Mouse (Mus musculus) limb, embryonic 13.5 days (tissue): Measurements from ENCODE around the gene Lmtk3. TPM values are rescaled to one million over a fixed set of nuclear protein-coding genes. Genes with fewer than 3 reads are reported as not detected.
A peak's percentile ranks its signal among the peaks of the same experiment; 100 is the strongest.

ENCODE experiments used
- ATAC-seq: fragments of 200-750 bp; cut with Nextera tagmentation; 2 replicates; pipeline ENCODE4 v1.8.0; 2017; ENCODE audit warnings: low read depth, moderate number of reproducible peaks, moderate TSS enrichment; ENCODE audit not compliant: low FRiP score
- H3K27ac ChIP-seq: fragments of 300-500 bp; sonication (generic); 2 replicates; pipeline ENCODE4 v1.5.1; 2015; ENCODE audit warnings: inconsistent platforms, mild to moderate bottlenecking, moderate library complexity
- H3K27me3 ChIP-seq: fragments of 300-500 bp; sonication (generic); 2 replicates; pipeline ENCODE4 v1.6.1; 2015; ENCODE audit warnings: mild to moderate bottlenecking, inconsistent platforms
- H3K36me3 ChIP-seq: fragments of 300-500 bp; sonication (generic); 2 replicates; pipeline ENCODE4 v1.6.1; 2015; ENCODE audit warnings: inconsistent platforms, mild to moderate bottlenecking, moderate library complexity
- H3K4me1 ChIP-seq: fragments of 300-500 bp; sonication (generic); 2 replicates; pipeline ENCODE4 v1.6.1; 2015; ENCODE audit warnings: inconsistent platforms
- H3K4me2 ChIP-seq: fragments of 300-500 bp; sonication (generic); replicated peaks from 2 replicates; pipeline ENCODE4 v1.6.1; 2015; ENCODE audit warnings: inconsistent platforms, mild to moderate bottlenecking, moderate library complexity
- H3K4me3 ChIP-seq: fragments of 300-500 bp; sonication (generic); 2 replicates; pipeline ENCODE4 v1.5.1; 2015; ENCODE audit warnings: moderate library complexity, mild to moderate bottlenecking, inconsistent platforms
- H3K9ac ChIP-seq: fragments of 300-500 bp; sonication (generic); 2 replicates; pipeline ENCODE4 v1.6.1; 2015; ENCODE audit warnings: mild to moderate bottlenecking, inconsistent platforms
- H3K9me3 ChIP-seq: fragments of 300-500 bp; sonication (generic); 2 replicates; pipeline ENCODE4 v1.6.1; 2016; ENCODE audit warnings: inconsistent platforms
- WGBS: fragments of 180-500 bp; shearing (Covaris S2); methylation state at CpG from one replicate; pipeline ENCODE4 v1.1.7; 2015; 5-methylcytosine and 5-hydroxymethylcytosine counted together
- polyA plus RNA-seq: library from polyadenylated mRNA; unstranded; fragments of >200 nt; fragmentation: Nextera tagmentation; extraction: Ambion mirVana; gene quantifications from 2 replicates; pipeline ENCODE4 v1.2.1, GENCODE M21; 2015

The Lmtk3 gene
- polyA plus RNA-seq, 1 experiment from 2014 or later, result 4.9 TPM

GRCm38 (mm10) chr7:45798511-45798836, 14.9 kb downstream of the Lmtk3 start:
- no peak for ATAC-seq
- H3K9me3 ChIP-seq, result no peaks in the 10 kb centered on the region
- H3K4me1 ChIP-seq, result peaks cover 31% of the 10 kb centered on the region
- H3K4me2 ChIP-seq, result peak overlapping the region; percentile 89
- H3K27ac ChIP-seq, result no peak overlapping the region
- WGBS, result 3% methylated on average over 19 of the region's 19 CpGs
- H3K27me3 ChIP-seq, result peaks cover 37% of the 10 kb centered on the region
- peaks cover 48% of the 10 kb centered on the region for H3K36me3 ChIP-seq
- H3K4me3 ChIP-seq, result peak overlapping the region; percentile 47
- peak overlapping the region; percentile 73 for H3K9ac ChIP-seq

GRCm38 (mm10) chr7:45798931-45799330, 15.4 kb downstream of the Lmtk3 start:
- H3K36me3 ChIP-seq, result peaks cover 48% of the 10 kb centered on the region
- ATAC-seq, result no peak
- peaks cover 37% of the 10 kb centered on the region for H3K27me3 ChIP-seq
- peak overlapping the region; percentile 89 for H3K4me2 ChIP-seq
- no peak overlapping the region for H3K27ac ChIP-seq
- WGBS, result 60% methylated on average over 7 of the region's 7 CpGs
- no peaks in the 10 kb centered on the region for H3K9me3 ChIP-seq
- peak overlapping the region; percentile 47; the same call in 1 of the 2 replicates for H3K4me3 ChIP-seq
- peaks cover 31% of the 10 kb centered on the region for H3K4me1 ChIP-seq
- no peak overlapping the region for H3K9ac ChIP-seq

- Histone ChIP-seq H3K27me3 (peaks cover 37% of the 10 kb centered on the region), H3K27ac (no peak overlapping the region), H3K9ac (no peak overlapping the region), H3K4me3 (no peak overlapping the region), H3K4me2 (peak overlapping the region; percentile 49), H3K9me3 (no peaks in the 10 kb centered on the region), H3K4me1 (peaks cover 31% of the 10 kb centered on the region), H3K36me3 (peaks cover 39% of the 10 kb centered on the region)
- WGBS, result 38% methylated on average over 7 of the region's 7 CpGs
- no peak for ATAC-seq
Observed at GRCm38 (mm10) chr7:45800001-45800400, 16.5 kb downstream of the Lmtk3 start.

- H3K4me3 ChIP-seq, result peak overlapping the region; percentile 20
- no peak for ATAC-seq
- no peaks in the 10 kb centered on the region for H3K9me3 ChIP-seq
Observed at GRCm38 (mm10) chr7:45800546-45801204, 17.1 kb downstream of the Lmtk3 start.

GRCm38 (mm10) chr7:45801348-45801747, 17.8 kb downstream of the Lmtk3 start:
- Histone ChIP-seq H3K27ac (no peak overlapping the region), H3K4me2 (peak overlapping the region; percentile 49), H3K27me3 (peaks cover 33% of the 10 kb centered on the region), H3K36me3 (peaks cover 32% of the 10 kb centered on the region), H3K9ac (no peak overlapping the region), H3K4me1 (peaks cover 31% of the 10 kb centered on the region), H3K9me3 (no peaks in the 10 kb centered on the region), H3K4me3 (no peak overlapping the region; the same call in 1 of the 2 replicates)
- ATAC-seq, result peak; percentile 38; the same call in 1 of the 2 replicates
- WGBS, result 2% methylated on average over 12 of the region's 12 CpGs

More at GRCm38 (mm10) chr7:45800546-45801204, 17.1 kb downstream of the Lmtk3 start:
- Histone ChIP-seq H3K27ac (no peak overlapping the region), H3K4me1 (peaks cover 31% of the 10 kb centered on the region), H3K9ac (no peak overlapping the region), H3K4me2 (peak overlapping the region; percentile 49), H3K27me3 (peaks cover 37% of the 10 kb centered on the region), H3K36me3 (peaks cover 32% of the 10 kb centered on the region)
- WGBS, result 17% methylated on average over 23 of the region's 25 CpGs

- Histone ChIP-seq H3K27ac (no peak overlapping the region), H3K9ac (no peak overlapping the region), H3K36me3 (peaks cover 41% of the 10 kb centered on the region), H3K4me2 (no peak overlapping the region), H3K4me3 (no peak overlapping the region), H3K9me3 (no peaks in the 10 kb centered on the region), H3K4me1 (peaks cover 26% of the 10 kb centered on the region), H3K27me3 (peaks cover 21% of the 10 kb centered on the region)
- ATAC-seq, result no peak
- 83% methylated on average over 6 of the region's 6 CpGs for WGBS
Observed at GRCm38 (mm10) chr7:45802551-45802950, 19.0 kb downstream of the Lmtk3 start.

GRCm38 (mm10) chr7:45805941-45806340, 22.4 kb downstream of the Lmtk3 start:
- Histone ChIP-seq H3K4me1 (peaks cover 2% of the 10 kb centered on the region; the same call in 1 of the 2 replicates), H3K27me3 (no peaks in the 10 kb centered on the region), H3K4me2 (no peak overlapping the region), H3K4me3 (no peak overlapping the region), H3K9ac (no peak overlapping the region), H3K9me3 (no peaks in the 10 kb centered on the region), H3K36me3 (peaks cover 75% of the 10 kb centered on the region), H3K27ac (no peak overlapping the region)
- WGBS, result 62% methylated on average over 5 of the region's 5 CpGs
- ATAC-seq, result no peak

- 46% methylated on average over 11 of the region's 11 CpGs for WGBS
- no peaks in the 10 kb centered on the region for H3K27me3 ChIP-seq
- H3K36me3 ChIP-seq, result peaks cover 79% of the 10 kb centered on the region
- H3K4me3 ChIP-seq, result no peak overlapping the region
- no peaks in the 10 kb centered on the region for H3K9me3 ChIP-seq
- peaks cover 15% of the 10 kb centered on the region for H3K4me1 ChIP-seq
- H3K4me2 ChIP-seq, result no peak overlapping the region
- H3K27ac ChIP-seq, result no peak overlapping the region
- H3K9ac ChIP-seq, result no peak overlapping the region
- ATAC-seq, result no peak
Observed at GRCm38 (mm10) chr7:45808471-45808870, 24.9 kb downstream of the Lmtk3 start.

- Histone ChIP-seq H3K4me1 (peaks cover 15% of the 10 kb centered on the region), H3K36me3 (peaks cover 72% of the 10 kb centered on the region), H3K9ac (peak overlapping the region; percentile 53; the same call in 1 of the 2 replicates), H3K9me3 (no peaks in the 10 kb centered on the region), H3K4me2 (no peak overlapping the region), H3K27me3 (no peaks in the 10 kb centered on the region), H3K27ac (no peak overlapping the region), H3K4me3 (no peak overlapping the region)
- no peak for ATAC-seq
- WGBS, result 85% methylated on average over 14 of the region's 14 CpGs
Observed at GRCm38 (mm10) chr7:45809276-45810075, 25.9 kb downstream of the Lmtk3 start.

GRCm38 (mm10) chr7:45812921-45813320, 29.4 kb downstream of the Lmtk3 start:
- Histone ChIP-seq H3K9ac (peak overlapping the region; percentile 99), H3K27ac (0 out of 2 replicates have a peak overlapping the region, but pooled peaks have one; percentile 100), H3K4me3 (peak overlapping the region; percentile 92), H3K27me3 (no peaks in the 10 kb centered on the region), H3K4me1 (peaks cover 26% of the 10 kb centered on the region), H3K4me2 (peak overlapping the region; percentile 91), H3K9me3 (no peaks in the 10 kb centered on the region), H3K36me3 (peaks cover 51% of the 10 kb centered on the region)
- ATAC-seq, result no peak
- WGBS, result 85% methylated on average over 8 of the region's 8 CpGs

GRCm38 (mm10) chr7:45813787-45814779, 30.5 kb downstream of the Lmtk3 start, which contains the start of gene Cyth2:
TSS of gene Cyth2 (minus strand) at chr7:45814581.
- peak within 1 kb of the TSS; percentile 100 for H3K27ac ChIP-seq
- H3K4me3 ChIP-seq, result peak within 1 kb of the TSS; percentile 92
- H3K9me3 ChIP-seq, result no peaks in the 10 kb centered on the region
- ATAC-seq, result peak; percentile 99
- peaks cover 26% of the 10 kb centered on the region for H3K4me1 ChIP-seq
- peaks cover 39% of the 10 kb centered on the region for H3K36me3 ChIP-seq
- WGBS, result under 1% methylated on average over 81 of the region's 92 CpGs
- H3K27me3 ChIP-seq, result peaks cover 9% of the 10 kb centered on the region
- peak within 1 kb of the TSS; percentile 91 for H3K4me2 ChIP-seq
- peak within 1 kb of the TSS; percentile 99 for H3K9ac ChIP-seq
